Mouse (Mus musculus) c-Kit-positive CD71-negative TER-119-negative erythroid progenitor cells, embryonic 14.5 days (primary cell): ENCODE measurements around the gene Aplnr.

Experiments
- DNase-seq: peaks from one replicate; pipeline ENCODE4 v3.0.0-alpha.2; 2013; ENCODE audit warnings: low read depth

Aplnr gene

DNA sequence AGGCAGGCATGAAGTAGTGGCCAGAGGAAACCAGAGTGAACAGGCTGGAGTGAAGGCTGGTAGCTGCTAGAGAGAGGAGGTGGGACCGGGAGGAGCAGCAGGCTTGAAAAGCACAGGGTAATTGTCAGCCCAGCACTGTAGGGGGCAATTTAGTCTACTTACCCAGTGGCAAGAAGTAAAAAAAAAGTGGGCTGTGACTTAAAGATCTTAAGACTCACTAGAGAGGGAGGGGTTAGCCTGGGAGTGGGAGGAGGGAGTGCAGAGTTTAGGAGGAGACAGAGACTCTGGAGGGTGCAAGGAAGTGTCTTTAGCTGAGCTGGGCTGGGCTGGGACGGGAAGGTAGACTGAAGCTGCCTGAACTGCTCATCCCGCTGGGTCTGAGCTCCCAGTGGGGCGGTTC is at the start of gene Aplnr:
Gene Aplnr, plus strand, starts transcription at position 137 of the 400 bp plus-strand sequence.
- DNase-seq: no peak

GRCm38 (mm10) chr2:85088716-85089646 is 47.0 kb upstream of the Aplnr start:
- DNase-seq: no peak

GRCm38 (mm10) chr2:85091325-85091724 is 44.7 kb upstream of the Aplnr start:
- no peak for DNase-seq

- DNase-seq: no peak
Observed at GRCm38 (mm10) chr2:85093376-85093775, 42.6 kb upstream of the Aplnr start.

DNA sequence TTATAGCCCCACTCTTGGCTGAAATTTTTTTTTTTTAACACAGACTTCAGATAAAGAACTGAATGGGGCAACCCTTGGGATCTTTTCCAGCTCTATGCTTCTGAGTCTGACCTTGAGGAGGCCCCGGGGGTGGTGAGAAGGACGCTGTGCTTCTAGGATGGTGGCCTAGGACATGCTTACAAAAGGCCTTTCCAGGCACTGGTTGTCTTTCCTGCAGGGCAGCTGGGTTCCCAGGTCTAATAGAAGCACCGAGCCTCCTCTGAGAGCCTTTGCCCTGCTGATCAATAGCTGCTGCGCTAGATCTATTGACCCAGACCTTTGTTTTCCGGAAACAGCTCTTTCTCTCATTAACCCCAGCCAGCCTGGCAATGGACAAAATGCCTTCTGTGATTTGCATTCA is 40.1 kb upstream of the Aplnr start:
- no peak for DNase-seq

DNA sequence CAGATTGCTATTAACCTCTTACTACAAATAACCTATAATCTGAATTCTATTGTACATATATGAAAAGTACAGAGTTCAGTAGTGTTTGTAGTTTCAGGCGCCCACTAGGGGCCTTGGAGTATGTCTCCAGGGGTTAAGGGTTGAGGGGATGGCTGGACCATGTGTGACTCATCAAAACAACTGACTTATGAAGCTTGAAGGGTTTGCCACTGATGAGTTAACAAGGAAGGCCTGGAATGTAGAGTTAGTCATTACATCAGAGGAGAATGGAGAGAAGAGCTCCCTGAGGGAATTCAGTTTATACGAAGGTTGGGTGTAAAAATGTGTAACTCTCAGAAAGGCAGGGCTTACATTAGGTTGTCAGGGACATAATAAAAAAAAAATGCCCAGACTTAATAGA is 38.0 kb upstream of the Aplnr start:
- no peak for DNase-seq

DNA sequence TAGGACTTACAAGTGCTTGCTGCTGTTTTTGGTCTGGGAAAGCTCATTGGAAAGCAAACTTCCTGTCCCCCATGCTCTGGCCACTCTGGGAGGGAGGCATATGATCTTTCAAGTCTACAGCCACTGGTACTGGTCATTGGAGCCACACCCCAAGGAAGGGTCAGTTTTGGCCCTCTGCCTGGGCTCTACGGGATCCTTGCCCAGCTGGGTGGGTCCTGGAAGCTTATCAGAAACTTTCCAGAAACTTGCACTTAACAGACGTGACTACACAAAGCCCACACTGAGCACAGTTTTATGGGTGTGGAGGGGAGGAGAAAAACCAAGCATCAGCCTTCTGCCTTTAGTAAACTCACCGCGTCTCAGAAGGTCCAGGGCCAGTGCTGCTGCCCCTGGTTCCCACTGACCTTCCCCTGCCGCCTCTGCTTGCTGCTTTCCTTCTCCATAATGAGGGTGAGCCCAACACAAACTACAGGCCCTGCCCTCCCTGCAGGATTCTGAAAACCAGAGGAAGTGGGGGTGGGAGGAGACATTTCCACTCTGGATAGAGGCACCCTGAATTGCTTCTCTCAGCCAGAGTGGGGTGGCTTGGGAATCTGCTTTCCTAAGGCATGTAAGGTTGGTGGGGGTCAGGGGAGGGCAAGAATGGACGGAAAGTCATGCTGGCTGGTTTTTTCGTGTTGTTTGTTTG is 37.1 kb upstream of the Aplnr start:
- DNase-seq: no peak

DNA sequence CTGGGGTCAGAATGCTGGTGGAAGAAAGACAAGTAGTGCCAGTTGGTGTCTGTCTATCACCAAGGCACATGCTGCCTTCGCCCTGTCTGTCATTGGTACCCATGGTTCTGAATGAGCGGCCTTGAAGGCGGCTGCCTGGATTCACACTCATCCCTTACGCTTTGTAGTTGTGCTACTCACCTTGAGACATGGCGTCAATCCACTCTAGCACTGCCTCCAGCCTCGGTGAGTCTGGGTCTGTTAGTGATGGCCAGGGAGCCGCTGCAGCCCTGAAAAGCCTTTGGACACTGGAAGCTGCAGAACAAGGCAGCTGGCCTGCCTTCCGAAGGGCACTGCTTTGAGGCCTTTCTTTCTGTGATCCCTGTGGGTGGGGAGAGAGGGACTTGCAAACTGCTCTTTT is 32.8 kb upstream of the Aplnr start:
- DNase-seq: no peak

DNA sequence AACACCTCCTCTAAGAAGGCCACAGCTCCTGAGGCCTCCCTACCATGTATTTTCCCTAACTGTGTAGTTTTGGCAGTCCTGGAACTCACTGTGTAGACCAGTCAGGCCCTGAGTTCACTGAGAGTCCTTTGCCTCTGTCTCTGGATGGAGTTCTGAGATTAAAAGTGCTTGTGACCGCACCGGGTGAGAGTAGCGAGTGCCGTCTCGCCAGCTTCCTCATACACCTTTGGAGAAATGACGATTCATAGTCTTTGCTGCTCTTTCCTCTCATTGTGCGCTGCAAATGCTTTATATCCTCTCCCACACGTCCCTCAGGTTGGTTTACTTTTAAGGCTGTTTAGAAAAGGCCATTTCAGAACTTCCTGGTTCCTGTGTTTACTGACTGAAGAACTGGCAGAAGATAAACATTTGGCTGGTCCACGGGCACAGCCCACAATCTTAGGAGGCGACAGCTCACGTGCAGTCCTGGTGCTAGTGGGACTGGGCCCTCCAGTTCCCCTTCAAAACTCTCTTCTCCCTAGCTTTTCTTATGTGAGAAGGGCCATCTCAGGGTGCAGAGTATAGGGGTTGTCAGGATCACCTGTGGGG is 30.5 kb upstream of the Aplnr start:
- no peak for DNase-seq

- DNase-seq: no peak
Observed at GRCm38 (mm10) chr2:85106068-85106790, 29.8 kb upstream of the Aplnr start.

GRCm38 (mm10) chr2:85106941-85107340 is 29.1 kb upstream of the Aplnr start:
- DNase-seq: no peak

- DNase-seq: no peak
Observed at GRCm38 (mm10) chr2:85110288-85110875, 25.6 kb upstream of the Aplnr start.

GRCm38 (mm10) chr2:85123187-85123868 is 12.7 kb upstream of the Aplnr start:
- peak; percentile 35 for DNase-seq

DNA sequence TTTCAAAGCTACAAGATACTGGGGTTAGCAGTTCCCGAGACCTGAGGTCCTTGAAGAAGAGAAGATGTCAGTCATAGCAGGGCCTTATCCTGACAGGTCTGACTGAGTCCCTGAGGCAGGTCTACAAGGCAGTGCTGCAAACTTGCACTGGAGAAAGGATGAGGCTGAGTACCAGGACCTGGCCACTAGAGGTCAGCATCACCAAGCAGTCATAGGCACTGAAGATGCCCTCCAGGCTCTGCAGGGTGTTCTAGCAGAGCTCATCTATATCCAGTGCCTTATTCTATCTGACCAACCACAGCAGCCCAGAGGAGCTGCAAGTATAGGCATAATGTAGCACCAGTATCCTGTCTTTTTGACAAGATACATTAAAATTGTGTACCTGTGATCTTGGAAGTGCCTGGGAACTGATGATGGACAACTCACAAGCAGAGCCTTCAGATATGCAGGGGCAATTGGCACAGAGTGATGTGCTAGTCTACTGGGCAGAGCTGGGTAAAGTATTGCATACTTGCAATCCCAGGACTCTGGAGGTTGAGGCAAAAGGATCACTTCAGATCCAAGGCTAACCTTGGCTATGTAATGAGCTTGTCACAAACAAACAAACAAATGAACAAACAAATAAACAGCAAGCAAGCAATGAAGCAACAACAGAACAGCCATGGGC is 12.0 kb upstream of the Aplnr start:
- DNase-seq: peak; percentile 36

- no peak for DNase-seq
Observed at GRCm38 (mm10) chr2:85129496-85129971, 6.5 kb upstream of the Aplnr start.

DNA sequence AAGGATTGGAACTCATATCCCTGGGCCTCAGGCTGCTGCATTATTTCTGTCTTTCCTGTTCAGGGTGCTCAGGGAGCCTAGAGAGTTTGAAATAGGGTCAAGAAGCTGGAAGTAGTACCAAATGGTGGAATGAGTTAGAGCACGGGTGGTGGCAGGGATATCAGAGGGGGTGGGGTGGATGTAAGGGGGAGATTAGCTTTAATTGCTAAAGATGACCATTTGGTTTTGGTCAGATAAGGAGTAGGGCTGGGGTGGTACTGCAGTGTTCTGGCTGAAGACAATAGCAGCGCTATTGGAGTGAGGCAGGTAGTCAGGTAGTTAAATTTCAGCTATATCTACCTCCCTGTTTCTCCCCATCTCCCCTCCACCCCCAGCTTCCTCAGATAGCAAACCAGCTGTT is 4.8 kb upstream of the Aplnr start:
- DNase-seq: no peak

GRCm38 (mm10) chr2:85131724-85132123 is 4.3 kb upstream of the Aplnr start:
- DNase-seq: no peak

DNA sequence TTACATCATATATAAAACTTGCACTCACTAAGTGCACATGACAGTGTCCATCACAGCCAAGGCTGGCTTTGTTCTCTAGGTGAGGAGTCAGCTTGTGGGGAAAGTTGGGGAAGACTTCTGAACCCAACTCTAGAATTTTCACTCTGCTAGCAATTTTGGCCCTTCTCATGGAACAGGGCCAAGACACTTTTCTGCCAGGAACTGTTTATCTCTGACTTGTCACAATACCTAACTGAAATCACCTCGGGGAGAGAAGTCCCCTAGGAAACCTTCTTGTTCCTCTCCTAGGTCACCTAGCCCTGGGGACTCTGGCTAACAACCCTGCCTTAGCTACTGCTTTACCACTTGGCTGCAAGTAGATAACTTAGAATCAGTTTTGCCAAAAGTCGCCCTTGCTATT is 3.8 kb upstream of the Aplnr start:
- DNase-seq: no peak

DNA sequence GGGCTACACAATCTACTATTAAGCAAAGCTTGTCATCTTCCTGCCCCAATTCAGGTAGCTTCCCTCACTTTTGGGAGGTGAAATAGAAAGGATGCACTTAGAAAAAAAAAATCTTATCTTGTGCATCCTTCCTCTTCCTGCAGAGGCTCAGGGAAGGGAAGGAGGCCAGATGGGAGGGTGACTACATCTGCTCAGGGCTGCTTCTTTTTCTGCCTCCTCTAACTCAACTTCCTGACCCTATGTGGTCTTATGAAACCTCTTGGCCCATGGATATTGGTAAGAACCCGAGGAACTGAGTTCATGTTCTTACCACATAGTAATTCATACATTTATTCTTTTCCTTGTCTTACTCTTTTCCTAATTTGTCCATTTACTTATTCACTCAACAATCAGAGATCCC is 926 bp upstream of the Aplnr start:
- no peak for DNase-seq

DNA sequence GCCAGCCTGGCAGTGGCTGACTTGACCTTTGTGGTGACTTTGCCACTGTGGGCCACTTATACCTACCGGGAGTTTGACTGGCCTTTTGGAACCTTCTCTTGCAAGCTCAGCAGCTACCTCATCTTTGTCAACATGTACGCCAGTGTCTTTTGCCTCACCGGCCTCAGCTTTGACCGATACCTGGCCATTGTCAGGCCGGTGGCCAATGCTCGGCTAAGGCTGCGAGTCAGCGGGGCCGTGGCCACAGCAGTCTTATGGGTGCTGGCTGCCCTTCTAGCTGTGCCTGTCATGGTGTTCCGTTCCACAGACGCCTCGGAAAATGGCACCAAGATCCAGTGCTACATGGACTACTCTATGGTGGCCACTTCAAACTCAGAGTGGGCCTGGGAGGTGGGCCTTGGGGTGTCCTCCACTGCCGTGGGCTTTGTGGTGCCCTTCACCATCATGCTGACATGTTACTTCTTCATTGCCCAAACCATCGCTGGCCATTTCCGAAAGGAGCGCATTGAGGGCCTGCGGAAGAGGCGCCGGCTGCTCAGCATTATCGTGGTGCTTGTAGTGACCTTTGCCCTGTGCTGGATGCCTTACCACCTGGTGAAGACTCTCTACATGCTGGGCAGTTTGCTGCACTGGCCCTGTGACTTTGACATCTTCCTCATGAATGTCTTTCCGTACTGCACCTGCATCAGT is 951 bp downstream of the Aplnr start:
- no peak for DNase-seq
